Mouse (Mus musculus): ENCODE measurements around the gene Gpr1.
"Not testable (repeated sequence)": the region's sequence is repeated elsewhere in the genome, so short reads cannot be mapped to it uniquely, and the experiment has no call there.

The Gpr1 gene

DNA sequence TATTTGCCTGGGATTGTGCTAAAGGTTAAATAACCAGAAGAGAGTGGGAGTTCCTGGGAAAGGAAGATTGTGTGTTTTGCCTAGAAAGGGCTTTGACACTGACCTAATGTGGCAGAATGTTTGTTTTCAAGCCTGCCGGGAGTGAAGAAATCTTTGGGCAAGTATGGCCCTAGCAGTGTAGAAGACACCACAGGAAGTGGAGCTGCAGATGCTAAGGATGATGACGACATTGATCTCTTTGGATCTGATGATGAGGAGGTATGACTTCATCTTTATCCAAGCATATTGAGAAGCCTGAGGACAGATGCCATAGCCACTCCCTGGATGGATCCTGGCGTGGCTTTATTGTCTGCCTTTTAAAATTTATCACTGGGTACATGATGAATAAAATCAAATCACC lies 36.0 kb downstream of the Gpr1 start:
- DNase-seq, result no peak

DNA sequence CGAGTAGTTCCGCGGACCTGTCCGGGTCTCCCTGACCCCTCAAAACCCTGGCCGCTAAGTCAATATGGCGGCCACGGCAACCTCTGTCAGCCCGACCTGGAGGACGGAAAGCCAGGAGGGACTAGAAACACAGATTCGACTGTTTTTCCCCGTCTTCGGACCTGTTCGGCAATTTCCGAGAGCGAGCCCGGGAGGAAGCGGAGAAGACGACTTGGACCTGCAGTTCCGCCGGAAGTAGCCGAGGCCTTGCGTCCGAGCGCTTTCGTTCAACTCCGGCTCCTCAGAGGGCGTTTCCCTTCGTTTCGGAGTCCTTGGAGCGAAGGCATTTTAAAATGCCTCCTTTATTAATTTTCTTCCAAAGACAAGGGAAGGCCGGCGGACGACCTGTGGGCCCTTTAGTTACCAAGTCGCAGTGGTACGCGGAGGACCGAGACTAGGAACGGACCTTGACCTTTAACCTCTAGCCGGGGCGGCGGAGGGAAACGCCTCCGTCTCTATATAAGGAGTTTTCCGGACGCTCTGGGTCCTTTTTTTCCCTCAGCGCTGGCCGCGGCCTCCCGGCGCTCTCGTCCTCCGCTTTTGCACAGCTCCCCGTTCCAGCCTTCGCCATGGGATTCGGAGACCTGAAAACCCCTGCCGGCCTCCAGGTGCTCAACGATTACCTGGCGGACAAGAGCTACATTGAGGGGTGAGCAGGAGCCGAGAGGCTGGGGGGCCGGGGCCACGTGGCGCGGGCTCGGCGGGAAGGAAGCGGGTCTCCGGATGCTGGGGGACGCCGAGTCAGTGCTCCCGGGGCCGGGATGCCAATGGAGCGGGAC lies 37.5 kb downstream of the Gpr1 start, which contains the start of the genes Eef1b2 and Ndufs1:
Eef1b2 (plus strand) TSS at position 222 of the 818 bp plus-strand sequence.
Ndufs1 (minus strand) TSS at position 230 of the 818 bp plus-strand sequence.
- peak; percentile 94 for DNase-seq

DNA sequence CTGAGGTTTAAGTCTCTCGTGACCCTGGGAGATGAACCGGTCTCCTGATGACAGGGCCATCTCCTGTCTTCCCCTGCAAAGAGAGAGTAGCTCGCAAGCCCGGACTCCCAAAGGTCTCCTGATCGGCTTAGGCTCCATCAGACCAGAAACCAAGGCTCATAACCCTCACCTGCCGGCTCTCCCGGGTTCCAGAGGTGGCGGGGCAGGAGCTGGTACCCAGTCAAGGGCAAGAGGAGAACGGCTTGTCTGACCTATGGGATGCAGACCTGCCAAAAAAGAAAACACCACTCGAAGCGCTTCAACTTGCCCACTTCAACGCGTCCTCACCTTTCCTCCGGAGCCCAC lies 38.1 kb downstream of the Gpr1 start:
- DNase-seq, result no peak

DNA sequence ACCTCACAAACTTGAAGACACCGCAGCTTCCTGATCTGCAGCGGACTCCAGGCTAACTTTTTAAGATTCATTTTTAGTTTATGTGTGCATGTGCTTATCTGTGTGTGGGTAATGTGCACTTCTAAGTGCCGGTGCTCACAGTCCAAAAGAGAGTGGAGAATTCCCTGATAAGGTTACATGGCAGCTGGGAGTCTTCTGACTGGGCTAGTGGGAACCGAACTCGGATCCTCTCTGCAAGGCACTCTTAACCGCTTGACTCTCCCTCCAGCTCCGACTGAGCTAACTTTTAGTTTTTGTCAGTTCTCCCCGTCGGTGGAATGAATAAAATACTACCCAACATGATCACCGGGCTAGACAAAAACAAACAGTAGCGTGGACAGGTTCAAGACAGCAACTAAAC lies 38.5 kb downstream of the Gpr1 start:
- DNase-seq, result no peak

DNA sequence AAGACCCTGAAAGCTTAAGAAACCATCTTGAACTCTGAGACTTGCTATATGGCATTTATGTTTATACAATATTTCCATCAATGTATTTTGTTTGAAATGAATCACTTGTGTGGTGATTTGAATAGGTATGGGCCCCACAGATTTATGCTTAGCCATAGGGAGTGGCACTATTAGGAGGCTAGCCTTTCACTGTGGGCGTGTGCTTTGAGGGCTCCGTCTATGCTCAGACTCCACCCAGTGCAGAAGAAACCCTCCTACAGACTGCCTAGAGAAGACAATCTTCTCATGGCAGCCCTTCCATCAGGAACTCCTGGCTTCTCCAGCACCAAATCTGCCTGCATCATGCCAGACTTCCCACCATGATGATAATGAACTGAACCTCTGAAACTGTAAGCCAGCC lies 45.7 kb downstream of the Gpr1 start:
- DNase-seq, result no peak

DNA sequence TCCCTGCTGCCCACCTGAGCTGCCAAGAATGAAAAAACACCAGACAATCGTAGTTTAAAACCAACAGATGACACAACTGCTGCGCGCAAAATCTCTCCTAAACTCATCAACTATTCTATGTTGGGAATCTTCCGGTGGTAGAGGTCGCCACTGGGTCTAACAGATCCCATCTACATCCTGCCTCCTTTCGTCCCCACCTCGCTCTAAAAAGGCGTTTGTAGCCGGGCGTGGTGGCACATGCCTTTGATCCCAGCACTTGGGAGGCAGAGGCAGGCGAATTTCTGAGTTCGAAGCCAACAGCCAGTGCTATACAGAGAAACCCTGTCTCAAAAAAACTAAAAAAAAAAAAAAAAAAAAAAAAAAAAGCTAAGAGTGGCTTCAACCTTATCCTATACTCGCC lies 74.1 kb downstream of the Gpr1 start:
- no peak for DNase-seq

DNA sequence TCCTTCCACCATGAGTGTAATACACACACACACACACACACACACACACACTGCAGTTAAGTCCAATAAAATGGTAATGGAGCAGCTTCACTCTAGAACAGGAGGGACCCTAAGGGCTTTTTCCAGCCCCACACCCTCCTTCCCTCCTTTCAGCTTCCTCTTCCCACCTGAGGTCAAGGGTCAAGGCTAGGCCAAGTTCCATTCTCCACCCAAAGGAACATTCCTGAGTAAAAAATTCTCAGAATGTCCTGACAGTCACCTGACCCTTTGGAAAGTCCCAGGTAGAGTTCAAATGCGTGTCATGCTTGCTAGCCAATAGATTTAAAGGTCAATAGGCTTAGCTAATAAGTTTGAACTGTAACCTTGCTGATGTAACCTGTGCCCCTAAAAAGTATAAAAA lies 75.8 kb downstream of the Gpr1 start:
- DNase-seq, result not testable (repeated sequence)

DNA sequence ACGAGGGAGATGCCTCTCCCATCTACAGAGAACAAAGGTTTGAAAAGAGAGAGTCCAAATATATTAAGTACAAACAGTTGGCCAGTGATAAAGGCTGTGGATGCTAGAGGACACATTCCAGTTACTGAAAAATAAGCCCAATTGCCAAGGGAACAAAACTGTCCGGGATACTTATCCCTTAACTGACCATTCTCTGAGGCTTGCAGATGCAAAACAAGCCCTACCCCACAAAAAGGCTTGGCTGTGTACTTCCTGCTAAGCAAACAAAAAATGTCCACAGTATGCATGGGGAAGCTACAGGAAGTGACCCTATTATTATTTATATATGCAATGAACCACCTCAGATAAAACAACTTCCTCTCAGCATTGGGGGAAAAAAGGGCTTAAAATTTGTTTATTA lies 76.4 kb downstream of the Gpr1 start:
- no peak for DNase-seq

DNA sequence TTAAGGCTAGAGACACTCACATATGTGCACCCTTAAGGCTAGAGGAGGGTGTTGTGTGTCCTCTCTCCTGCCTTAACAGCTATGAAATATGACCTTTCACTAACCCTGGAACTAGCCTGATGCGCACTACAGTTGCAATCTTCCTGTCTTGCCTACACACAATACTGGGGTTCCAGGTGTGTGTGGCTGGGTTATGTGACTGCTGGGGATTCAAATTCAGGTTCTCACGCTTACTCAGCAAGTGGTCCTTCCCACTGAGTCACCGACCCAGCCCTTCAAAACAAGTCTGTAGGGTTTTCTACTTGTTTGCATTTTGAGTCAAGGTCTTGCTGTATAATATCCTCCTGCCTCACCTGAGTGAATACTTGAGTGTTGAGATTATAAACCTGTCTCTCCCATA lies 79.8 kb downstream of the Gpr1 start:
- DNase-seq, result no peak
